Mouse (Mus musculus) retina, adult 2 months (tissue): Measurements from ENCODE around the gene Tbc1d9b.
"Not testable (repeated sequence)": the region's sequence is repeated elsewhere in the genome, so short reads cannot be mapped to it uniquely, and the experiment has no call there.

Experiments used
- DNase-seq: peaks from one replicate; pipeline ENCODE4 v3.0.0-alpha.2; 2012; ENCODE audit warnings: low read depth, low spot score

Gene Tbc1d9b

DNA sequence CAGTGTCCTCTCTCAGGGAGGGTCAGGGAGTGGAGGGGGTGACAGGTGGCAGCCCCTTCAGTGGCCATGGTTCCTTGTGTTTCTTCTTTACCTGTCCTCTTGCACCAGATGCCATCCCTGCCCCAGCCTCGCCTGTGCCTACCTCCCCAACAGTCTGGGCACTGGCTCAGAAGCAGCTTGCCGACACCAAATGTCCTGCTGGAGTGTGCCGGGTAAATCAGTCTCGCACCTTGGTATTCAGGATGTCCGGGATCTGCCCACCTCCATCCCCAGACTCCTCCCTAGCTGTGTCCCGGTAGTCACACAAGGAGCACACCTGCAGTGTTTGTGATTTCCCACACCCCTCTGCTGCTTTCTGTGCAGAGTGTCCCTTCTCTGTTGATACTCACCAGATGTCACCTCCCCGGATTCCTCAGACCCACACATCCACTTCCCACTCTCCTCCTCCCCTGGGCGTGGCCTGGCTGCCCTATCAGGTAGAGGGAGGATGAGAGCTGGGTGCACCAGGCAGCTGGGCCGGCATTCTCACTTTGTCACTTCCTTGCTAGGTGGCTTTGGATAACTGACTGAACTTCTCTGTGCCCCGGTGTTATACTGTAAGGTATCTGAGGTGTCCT lies 7.1 kb downstream of the Tbc1d9b start:
- DNase-seq, result no peak

DNA sequence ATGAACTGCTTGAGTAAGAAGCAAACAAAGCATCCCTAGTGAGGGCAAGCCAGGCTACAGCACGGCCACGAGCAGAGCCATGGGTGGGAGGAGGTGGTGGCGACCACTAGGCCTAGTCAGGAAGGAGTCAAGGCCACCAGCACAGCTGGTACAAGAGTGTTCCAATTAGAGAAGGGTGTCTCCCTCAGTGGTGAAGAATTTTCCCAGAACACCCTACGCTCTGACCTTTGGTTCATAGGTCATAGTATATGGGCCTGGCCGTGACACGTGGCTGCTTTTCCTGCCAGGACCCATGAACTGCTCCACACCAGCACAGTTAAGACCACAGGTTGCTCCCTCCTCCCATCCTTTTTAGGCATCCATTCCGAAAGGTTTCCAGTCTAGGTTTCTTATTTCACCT lies 8.4 kb downstream of the Tbc1d9b start:
- no peak for DNase-seq

GRCm38 (mm10) chr11:50145529-50145928 lies 14.3 kb downstream of the Tbc1d9b start:
- no peak for DNase-seq

DNA sequence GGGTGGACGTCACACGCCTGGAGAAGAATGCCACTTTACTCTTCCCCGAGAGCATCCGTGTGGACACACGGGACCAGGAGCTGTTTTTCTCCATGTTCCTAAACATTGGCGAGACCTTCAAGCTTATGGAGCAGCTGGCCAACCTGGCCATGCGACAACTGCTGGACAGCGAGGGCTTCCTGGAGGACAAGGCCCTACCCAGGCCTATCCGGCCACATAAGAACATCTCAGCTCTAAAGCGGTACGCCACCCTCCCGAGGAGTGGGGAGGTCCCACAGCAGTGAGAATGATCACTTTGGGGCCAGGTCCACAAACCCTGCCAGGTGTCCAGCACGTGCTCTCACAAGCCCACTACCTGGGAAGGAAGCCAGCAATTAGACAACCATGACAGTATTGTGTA lies 14.9 kb downstream of the Tbc1d9b start:
- DNase-seq, result no peak

GRCm38 (mm10) chr11:50147267-50147957 lies 16.2 kb downstream of the Tbc1d9b start:
- DNase-seq, result no peak

GRCm38 (mm10) chr11:50147958-50148476 lies 16.8 kb downstream of the Tbc1d9b start:
- DNase-seq, result no peak

- DNase-seq, result no peak
These were observed 18.0 kb downstream of the Tbc1d9b start for GRCm38 (mm10) chr11:50149200-50149599.

DNA sequence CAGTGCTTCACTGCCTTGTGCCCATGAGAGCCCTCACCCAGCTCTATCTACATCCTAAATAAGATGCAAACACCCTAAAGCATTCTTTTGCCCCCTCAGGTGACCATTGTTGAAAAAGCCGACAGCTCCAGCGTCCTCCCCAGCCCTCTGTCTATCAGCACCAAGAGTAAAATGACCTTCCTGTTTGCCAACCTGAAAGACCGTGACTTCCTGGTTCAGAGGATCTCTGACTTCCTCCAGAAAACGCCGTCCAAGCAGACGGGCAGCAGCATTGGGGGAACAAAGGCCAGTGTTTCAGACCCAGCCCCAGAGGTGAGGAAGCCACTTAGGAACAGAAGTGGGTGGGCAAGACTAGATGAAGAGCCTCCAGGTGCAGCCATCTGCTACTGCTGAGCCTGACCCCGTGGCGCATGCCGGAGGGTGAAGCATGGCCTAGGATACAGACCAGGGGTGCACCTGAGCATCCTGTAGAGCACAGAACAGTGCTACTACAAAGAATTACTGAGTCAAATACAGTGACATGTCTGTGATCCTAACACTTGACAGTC lies 18.5 kb downstream of the Tbc1d9b start:
- DNase-seq, result no peak

DNA sequence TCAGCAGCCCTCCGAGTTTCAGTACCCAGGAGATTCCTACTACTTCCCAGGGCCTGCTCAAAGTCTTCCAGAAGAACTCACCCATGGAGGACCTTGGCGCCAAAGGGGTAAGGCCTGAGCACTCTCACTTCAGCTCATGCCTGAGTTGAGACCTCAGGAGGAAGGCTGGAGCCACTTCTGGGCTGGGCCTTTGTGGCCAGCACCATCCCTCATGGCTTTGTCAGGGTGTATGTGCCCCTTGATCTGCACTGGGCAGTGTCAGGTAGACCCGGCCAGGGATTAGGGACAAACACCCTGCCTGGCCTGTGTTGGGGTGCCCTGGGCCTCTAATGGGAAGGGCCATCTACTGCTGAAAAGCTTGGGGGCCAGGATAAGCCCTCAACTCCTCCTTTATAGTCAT lies 20.2 kb downstream of the Tbc1d9b start:
- no peak for DNase-seq

DNA sequence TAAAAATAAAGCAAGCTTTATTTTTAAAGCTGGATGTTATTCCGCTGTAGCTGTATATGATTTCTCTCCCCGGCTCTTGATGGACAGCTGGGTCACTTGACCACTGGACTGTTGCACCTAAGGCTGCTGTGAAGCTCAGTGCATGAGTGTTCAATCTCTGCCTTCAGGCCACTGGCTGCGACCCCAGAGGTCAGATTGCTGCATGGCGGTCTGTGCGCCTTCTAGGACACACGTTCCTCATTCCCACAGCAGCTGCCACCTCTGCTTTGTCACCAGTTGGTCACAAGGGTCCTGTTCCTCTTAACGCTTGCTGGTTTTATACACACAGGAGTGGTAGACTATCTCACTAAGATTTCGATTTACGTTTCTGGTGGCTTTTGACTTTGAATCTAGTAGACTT lies 23.0 kb downstream of the Tbc1d9b start:
- DNase-seq, result no peak

GRCm38 (mm10) chr11:50154777-50155520 lies 23.8 kb downstream of the Tbc1d9b start:
- no peak for DNase-seq

- no peak for DNase-seq
These were observed 24.6 kb downstream of the Tbc1d9b start for GRCm38 (mm10) chr11:50155785-50156184.

DNA sequence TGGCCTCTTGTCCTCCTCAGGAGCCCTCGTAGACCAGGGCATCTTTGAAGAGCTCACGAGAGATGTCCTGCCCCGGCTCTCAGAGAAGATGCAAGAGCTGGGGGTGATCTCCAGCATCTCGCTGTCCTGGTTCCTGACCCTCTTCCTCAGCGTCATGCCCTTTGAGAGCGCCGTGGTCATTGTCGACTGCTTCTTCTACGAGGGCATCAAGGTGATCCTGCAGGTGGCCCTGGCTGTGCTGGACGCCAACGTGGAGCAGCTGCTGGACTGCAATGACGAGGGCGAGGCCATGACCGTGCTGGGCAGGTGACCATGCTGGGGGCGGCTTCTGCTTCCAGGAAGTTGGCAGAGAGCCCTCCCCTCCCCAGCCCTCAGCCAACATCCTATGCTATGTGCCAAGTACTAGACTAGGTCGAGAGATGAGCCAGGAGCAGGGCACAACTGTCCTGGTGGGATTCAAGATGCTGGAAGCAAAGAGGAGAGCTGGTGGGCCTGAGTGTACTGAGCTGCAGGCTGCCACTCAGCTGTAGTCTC lies 25.6 kb downstream of the Tbc1d9b start:
- no peak for DNase-seq

- no peak for DNase-seq
These were observed 27.1 kb downstream of the Tbc1d9b start for GRCm38 (mm10) chr11:50158346-50158745.

DNA sequence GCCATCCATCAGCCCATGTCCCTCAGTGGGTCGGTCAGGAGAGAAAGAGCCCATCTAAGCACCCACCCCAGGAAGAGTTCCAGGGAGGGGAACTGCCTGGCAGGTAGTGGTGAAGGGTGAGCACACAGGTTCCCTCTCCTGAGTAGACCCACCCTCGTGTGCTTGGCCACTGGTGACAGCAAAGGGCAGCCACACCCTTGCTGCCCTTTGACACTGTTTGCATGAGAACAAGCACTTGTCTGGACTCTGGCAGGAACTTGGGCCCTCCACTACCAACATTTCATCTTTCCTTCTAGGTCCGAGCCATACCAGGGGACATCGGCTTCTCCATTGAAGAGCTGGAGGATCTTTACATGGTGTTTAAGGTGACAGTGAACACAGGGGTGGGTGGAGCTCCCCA lies 28.2 kb downstream of the Tbc1d9b start:
- DNase-seq, result no peak

DNA sequence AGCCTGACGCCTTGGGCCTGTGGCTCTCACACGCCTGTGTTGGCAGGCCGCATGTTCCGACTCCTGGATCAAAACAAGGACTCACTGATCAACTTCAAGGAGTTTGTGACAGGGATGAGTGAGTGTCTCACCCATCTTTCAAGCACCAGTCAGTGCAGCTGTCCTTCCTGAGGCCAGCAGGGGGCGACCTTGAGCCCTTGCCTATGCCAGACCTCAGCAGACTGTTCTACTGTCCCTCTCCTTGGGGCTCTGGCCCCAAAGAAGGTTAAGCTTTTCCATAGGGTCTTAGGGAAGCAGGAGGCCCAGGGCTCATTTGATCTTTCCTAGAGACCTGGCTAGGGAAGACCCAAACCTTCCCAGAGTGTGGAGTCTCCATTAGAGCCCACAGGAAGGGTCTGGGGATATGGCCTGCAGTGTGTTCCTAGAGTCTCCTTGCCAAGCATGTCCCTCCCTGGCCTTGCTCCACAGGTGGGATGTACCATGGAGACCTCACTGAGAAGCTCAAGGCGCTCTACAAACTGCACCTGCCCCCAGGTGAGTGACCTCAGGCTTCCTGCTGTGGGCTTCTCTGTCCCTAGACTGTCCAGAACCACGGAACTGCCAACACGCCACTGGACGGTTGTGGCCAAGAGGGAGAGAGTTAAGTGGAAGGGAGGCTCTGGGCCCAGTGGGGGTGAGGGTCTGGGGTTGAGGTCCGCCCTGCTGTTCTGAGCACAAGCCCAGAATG lies 30.5 kb downstream of the Tbc1d9b start:
- DNase-seq, result peak; percentile 8

- DNase-seq, result no peak
These were observed 31.3 kb downstream of the Tbc1d9b start for GRCm38 (mm10) chr11:50162338-50163050.

- DNase-seq, result no peak
These were observed 37.2 kb downstream of the Tbc1d9b start for GRCm38 (mm10) chr11:50168352-50168751.

- not testable (repeated sequence) for DNase-seq
These were observed 43.0 kb downstream of the Tbc1d9b start, which contains the start of gene Mrnip for GRCm38 (mm10) chr11:50174111-50174729. Mrnip (plus strand) TSS chr11:50174444.

DNA sequence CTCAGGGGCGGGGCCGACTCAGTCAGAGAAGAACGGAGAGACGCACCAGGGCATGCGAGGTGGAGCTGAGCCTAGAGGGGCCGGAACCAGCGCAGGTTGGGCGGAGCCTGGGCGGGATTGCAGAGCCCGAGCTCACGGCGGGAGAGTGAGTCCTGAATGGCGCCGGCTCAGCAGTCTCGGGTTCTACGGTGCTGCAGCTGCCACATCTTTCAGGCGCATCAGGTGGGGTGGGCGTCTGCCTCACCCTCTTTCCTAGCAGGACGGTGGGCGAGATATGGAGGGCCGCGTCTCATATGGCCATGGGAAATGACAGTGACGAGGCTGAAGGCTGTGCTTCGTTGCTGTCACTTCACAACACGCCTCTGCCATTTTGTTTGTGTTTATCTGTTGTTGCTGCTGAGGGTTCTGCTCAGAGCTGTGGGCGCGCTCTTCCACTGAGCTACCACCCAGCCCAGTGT lies 43.6 kb downstream of the Tbc1d9b start:
- DNase-seq, result peak; percentile 96
